Mouse (Mus musculus): ENCODE measurements around the gene Tkt. TPM values are rescaled to one million over a fixed set of nuclear protein-coding genes. Genes with fewer than 3 reads are reported as not detected.

The Tkt gene
- total and polyA plus RNA-seq, 3 experiments, result 146 to 1,086 (median 550) TPM

DNA sequence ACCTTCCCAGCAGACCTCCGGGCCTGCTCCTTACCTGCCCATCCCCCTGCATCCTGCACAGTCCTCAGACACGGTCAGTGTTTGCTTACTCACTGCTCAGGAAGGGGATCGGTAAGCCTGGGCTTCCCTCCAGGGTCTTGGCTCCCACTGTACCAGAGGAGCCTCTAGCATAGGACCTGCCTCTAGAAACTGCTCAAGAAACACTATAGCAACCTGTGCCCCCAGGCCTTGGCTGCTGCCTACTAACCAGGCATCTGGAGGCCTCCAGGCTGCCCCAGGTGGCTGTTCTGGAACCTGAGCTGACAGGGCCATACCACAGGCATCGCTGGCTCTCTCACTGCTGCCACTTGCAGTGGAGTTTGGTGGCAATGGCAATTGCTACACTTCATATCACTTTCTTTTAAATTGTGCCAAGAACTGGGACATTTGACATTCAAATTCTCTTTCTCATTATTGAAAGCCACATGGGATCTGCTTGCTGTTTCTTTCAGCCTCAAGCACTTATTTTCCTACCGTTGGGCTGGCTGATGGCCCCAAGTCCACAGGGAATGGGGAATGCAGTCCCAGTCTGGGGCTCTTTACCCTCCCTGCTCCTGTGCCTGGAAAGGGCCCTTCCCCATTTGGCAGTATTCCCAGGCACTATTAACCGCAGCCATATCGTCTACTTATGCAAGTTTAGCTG lies 38.8 kb downstream of the Tkt start:
- DNase-seq (ENCODE audit: low spot score) (no peak), ATAC-seq (ENCODE audit: extremely low read depth, insufficient number of reproducible peaks, low FRiP score, poor library complexity, severe bottlenecking) (no peak)
- no peak for TF ChIP-seq POLR2AphosphoS5 (IDR thresholded peaks at IDR 0.05; ENCODE audit: insufficient replicate concordance, low read depth, low read length)
- TF ChIP-seq TAL1 (conservative IDR thresholded peaks at IDR 0.05; ENCODE audit: low read depth, low read length), result no peak
- no peak for TF ChIP-seq GATA1 (IDR thresholded peaks at IDR 0.05; ENCODE audit: borderline replicate concordance, low read length)
- TF ChIP-seq CTCF (IDR thresholded peaks at IDR 0.05; ENCODE audit: low read depth, low read length), result no peak
- TF ChIP-seq GATA2 (IDR thresholded peaks at IDR 0.05; ENCODE audit: borderline replicate concordance, low read depth, low read length), result no peak
- Histone ChIP-seq H3K27me3 (ENCODE audit: insufficient read depth, low read length) (peaks cover 5% of the 10 kb centered on the region; the same call in 1 of the 2 replicates), H3K4me3 (ENCODE audit: low read depth, low read length) (no peak overlapping the region), H3K9me3 (replicated peaks) (no peaks in the 10 kb centered on the region), H3K36me3 (replicated peaks) (no peaks in the 10 kb centered on the region), H3K4me1 (ENCODE audit: insufficient read depth, low read depth, low read length) (peaks cover 38% of the 10 kb centered on the region)

DNA sequence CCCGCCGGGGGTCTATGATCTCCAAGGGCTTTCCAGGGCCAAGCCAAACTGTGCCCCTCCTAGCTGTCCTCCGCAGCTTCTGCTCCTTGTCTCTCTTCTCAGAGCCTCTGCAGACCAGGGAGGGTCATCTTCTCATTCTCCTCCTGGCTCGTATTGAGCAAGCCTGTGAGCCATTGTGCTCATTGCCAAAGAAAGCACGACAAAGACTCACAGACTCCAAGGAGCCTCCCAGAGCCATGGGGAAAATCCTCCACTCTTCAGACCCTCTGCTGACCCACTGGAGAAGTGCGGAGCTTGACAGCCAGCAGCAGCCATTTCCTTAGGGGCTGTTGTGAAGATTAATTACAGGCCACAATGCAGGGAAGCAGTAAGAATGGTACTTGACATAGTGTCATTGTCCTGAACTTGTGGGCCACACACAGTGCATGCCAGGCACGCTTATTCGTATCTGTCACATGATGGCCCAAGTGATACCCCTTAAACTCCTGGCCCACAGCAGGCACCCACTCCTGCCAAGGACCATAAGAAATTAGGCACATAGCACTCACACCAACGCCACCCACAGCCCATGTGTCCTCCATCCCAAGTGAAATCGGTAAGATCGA lies 42.0 kb downstream of the Tkt start:
- no peak for TF ChIP-seq GATA2 (IDR thresholded peaks at IDR 0.05; ENCODE audit: borderline replicate concordance, low read depth, low read length)
- TF ChIP-seq TAL1 (conservative IDR thresholded peaks at IDR 0.05; ENCODE audit: low read depth, low read length), result no peak
- TF ChIP-seq CTCF (IDR thresholded peaks at IDR 0.05; ENCODE audit: low read depth, low read length), result no peak
- TF ChIP-seq POLR2AphosphoS5 (IDR thresholded peaks at IDR 0.05; ENCODE audit: insufficient replicate concordance, low read depth, low read length), result no peak
- TF ChIP-seq GATA1 (IDR thresholded peaks at IDR 0.05; ENCODE audit: borderline replicate concordance, low read length), result no peak
- Histone ChIP-seq H3K4me1 (ENCODE audit: insufficient read depth, low read depth, low read length) (peaks cover 35% of the 10 kb centered on the region), H3K27me3 (ENCODE audit: insufficient read depth, low read length) (peaks cover 5% of the 10 kb centered on the region), H3K36me3 (replicated peaks) (peaks cover 17% of the 10 kb centered on the region), H3K4me3 (ENCODE audit: low read depth, low read length) (no peak overlapping the region), H3K9me3 (replicated peaks) (no peaks in the 10 kb centered on the region)
- ATAC-seq (ENCODE audit: extremely low read depth, insufficient number of reproducible peaks, low FRiP score, poor library complexity, severe bottlenecking) (no peak), DNase-seq (ENCODE audit: low spot score) (no peak)

GRCm38 (mm10) chr14:30590918-30591317 lies 42.8 kb downstream of the Tkt start:
- no peak for TF ChIP-seq CTCF (IDR thresholded peaks at IDR 0.05; ENCODE audit: low read depth, low read length)
- TF ChIP-seq TAL1 (conservative IDR thresholded peaks at IDR 0.05; ENCODE audit: low read depth, low read length), result no peak
- TF ChIP-seq POLR2AphosphoS5 (IDR thresholded peaks at IDR 0.05; ENCODE audit: insufficient replicate concordance, low read depth, low read length), result no peak
- no peak for TF ChIP-seq GATA2 (IDR thresholded peaks at IDR 0.05; ENCODE audit: borderline replicate concordance, low read depth, low read length)
- no peak for TF ChIP-seq GATA1 (IDR thresholded peaks at IDR 0.05; ENCODE audit: borderline replicate concordance, low read length)
- ATAC-seq (ENCODE audit: extremely low read depth, insufficient number of reproducible peaks, low FRiP score, poor library complexity, severe bottlenecking), result no peak
- peaks cover 22% of the 10 kb centered on the region for H3K36me3 ChIP-seq (replicated peaks)
- peaks cover 28% of the 10 kb centered on the region for H3K4me1 ChIP-seq (ENCODE audit: insufficient read depth, low read depth, low read length)
- H3K9me3 ChIP-seq (replicated peaks), result no peaks in the 10 kb centered on the region
- no peak for DNase-seq (ENCODE audit: low spot score)
- no peak overlapping the region for H3K4me3 ChIP-seq (ENCODE audit: low read depth, low read length)
- H3K27me3 ChIP-seq (ENCODE audit: insufficient read depth, low read length), result peaks cover 5% of the 10 kb centered on the region

- no peak overlapping the region for H3K4me3 ChIP-seq (ENCODE audit: low read depth, low read length)
- peaks cover 24% of the 10 kb centered on the region for H3K36me3 ChIP-seq (replicated peaks)
- H3K4me1 ChIP-seq (ENCODE audit: insufficient read depth, low read depth, low read length), result peaks cover 24% of the 10 kb centered on the region
- no peak for ATAC-seq (ENCODE audit: extremely low read depth, insufficient number of reproducible peaks, low FRiP score, poor library complexity, severe bottlenecking)
- TF ChIP-seq CTCF (IDR thresholded peaks at IDR 0.05; ENCODE audit: low read depth, low read length), result peak; percentile 96
- no peak for TF ChIP-seq GATA1 (IDR thresholded peaks at IDR 0.05; ENCODE audit: borderline replicate concordance, low read length)
- no peak for TF ChIP-seq GATA2 (IDR thresholded peaks at IDR 0.05; ENCODE audit: borderline replicate concordance, low read depth, low read length)
- no peak for TF ChIP-seq POLR2AphosphoS5 (IDR thresholded peaks at IDR 0.05; ENCODE audit: insufficient replicate concordance, low read depth, low read length)
- DNase-seq (ENCODE audit: low spot score), result no peak
- no peaks in the 10 kb centered on the region for H3K9me3 ChIP-seq (replicated peaks)
- peaks cover 5% of the 10 kb centered on the region for H3K27me3 ChIP-seq (ENCODE audit: insufficient read depth, low read length)
These were observed 43.3 kb downstream of the Tkt start for GRCm38 (mm10) chr14:30591417-30591816.

GRCm38 (mm10) chr14:30593279-30594091 lies 45.3 kb downstream of the Tkt start:
- Histone ChIP-seq H3K4me3 (ENCODE audit: low read depth, low read length) (no peak overlapping the region), H3K36me3 (replicated peaks) (peaks cover 45% of the 10 kb centered on the region), H3K9me3 (replicated peaks) (no peaks in the 10 kb centered on the region), H3K4me1 (ENCODE audit: insufficient read depth, low read depth, low read length) (peaks cover 19% of the 10 kb centered on the region), H3K27me3 (ENCODE audit: insufficient read depth, low read length) (peaks cover 3% of the 10 kb centered on the region)
- TF ChIP-seq GATA1 (IDR thresholded peaks at IDR 0.05; ENCODE audit: borderline replicate concordance, low read length), result no peak
- TF ChIP-seq GATA2 (IDR thresholded peaks at IDR 0.05; ENCODE audit: borderline replicate concordance, low read depth, low read length), result no peak
- TF ChIP-seq TAL1 (conservative IDR thresholded peaks at IDR 0.05; ENCODE audit: low read depth, low read length), result no peak
- TF ChIP-seq POLR2AphosphoS5 (IDR thresholded peaks at IDR 0.05; ENCODE audit: insufficient replicate concordance, low read depth, low read length), result no peak; the same call in 1 of the 2 replicates
- no peak for TF ChIP-seq CTCF (IDR thresholded peaks at IDR 0.05; ENCODE audit: low read depth, low read length)
- no peak for ATAC-seq (ENCODE audit: extremely low read depth, insufficient number of reproducible peaks, low FRiP score, poor library complexity, severe bottlenecking)
- DNase-seq (ENCODE audit: low spot score), result no peak

All from G1E (cell line).